Mouse (Mus musculus) ES-Bruce4 (cell line): ENCODE measurements around the gene Gm15737. TPM values are rescaled to one million over a fixed set of nuclear protein-coding genes. Genes with fewer than 3 reads are reported as not detected.

Experiments
- H3K27ac ChIP-seq: 2 replicates; pipeline ENCODE4 v1.5.1; 2012; ENCODE audit warnings: low read length, inconsistent platforms; ENCODE audit not compliant: insufficient read depth
- H3K27me3 ChIP-seq: 2 replicates; pipeline ENCODE4 v1.6.1; 2012; ENCODE audit warnings: mild to moderate bottlenecking, low read length, inconsistent platforms; ENCODE audit not compliant: control insufficient read depth, poor library complexity, insufficient read depth, severe bottlenecking
- H3K36me3 ChIP-seq: 2 replicates; pipeline ENCODE4 v1.6.1; 2012; ENCODE audit warnings: inconsistent platforms, mild to moderate bottlenecking, low read length, moderate library complexity; ENCODE audit not compliant: control insufficient read depth, poor library complexity, insufficient read depth, severe bottlenecking
- H3K4me1 ChIP-seq: one replicate; pipeline ENCODE4 v1.8.1; 2011; ENCODE audit warnings: low read length; ENCODE audit not compliant: control insufficient read depth, insufficient read depth
- H3K4me3 ChIP-seq: 2 replicates; pipeline ENCODE4 v1.5.1; 2011; ENCODE audit warnings: low read depth, mild to moderate bottlenecking, low read length
- H3K9ac ChIP-seq: 2 replicates; pipeline ENCODE4 v1.6.1; 2012; ENCODE audit warnings: low read depth, mild to moderate bottlenecking, inconsistent platforms; ENCODE audit not compliant: poor library complexity, severe bottlenecking
- H3K9me3 ChIP-seq: replicated peaks from 2 replicates; pipeline ENCODE4 v1.6.1; 2012; ENCODE audit warnings: mild to moderate bottlenecking, low read length, inconsistent platforms; ENCODE audit not compliant: control insufficient read depth, poor library complexity, insufficient read depth, severe bottlenecking
- CTCF ChIP-seq: IDR thresholded peaks from one replicate; pipeline ENCODE4 v1.8.1; 2011; ENCODE audit warnings: low read depth, low read length
- EP300 ChIP-seq: IDR thresholded peaks from 2 replicates; pipeline ENCODE4 v1.6.1; 2011; ENCODE audit warnings: low read depth, low read length; ENCODE audit not compliant: insufficient read depth
- POLR2A ChIP-seq: IDR thresholded peaks from one replicate; pipeline ENCODE4 v1.8.1; 2011; ENCODE audit warnings: low read length; ENCODE audit not compliant: insufficient read depth
- polyA plus RNA-seq: library from polyadenylated mRNA; stranded (reverse); fragments of >200 nt; gene quantifications from 2 replicates; pipeline ENCODE4 v1.2.4, GENCODE M21; 2011; ENCODE audit warnings: low read depth; ENCODE audit not compliant: missing spikeins, insufficient read depth, insufficient read length

The Gm15737 gene
- polyA plus RNA-seq, 1 experiment, result not detected

- no peaks in the 10 kb centered on the region for H3K9me3 ChIP-seq
- no peak overlapping the region for H3K9ac ChIP-seq
- TF ChIP-seq EP300 (no peak), POLR2A (no peak), CTCF (no peak)
- H3K36me3 ChIP-seq, result no peaks in the 10 kb centered on the region
- no peak overlapping the region for H3K4me3 ChIP-seq
- no peak overlapping the region for H3K27ac ChIP-seq
- no peaks in the 10 kb centered on the region for H3K27me3 ChIP-seq
- no peaks in the 10 kb centered on the region for H3K4me1 ChIP-seq
Observed at GRCm38 (mm10) chr6:92829148-92829547, 40.0 kb upstream of the Gm15737 start.

- H3K36me3 ChIP-seq, result no peaks in the 10 kb centered on the region
- no peak overlapping the region for H3K4me3 ChIP-seq
- H3K9me3 ChIP-seq, result no peaks in the 10 kb centered on the region
- no peak overlapping the region for H3K27ac ChIP-seq
- no peak for TF ChIP-seq POLR2A
- no peak for TF ChIP-seq CTCF
- TF ChIP-seq EP300, result no peak
- no peak overlapping the region for H3K9ac ChIP-seq
- no peaks in the 10 kb centered on the region for H3K27me3 ChIP-seq
- H3K4me1 ChIP-seq, result no peaks in the 10 kb centered on the region
Observed at GRCm38 (mm10) chr6:92831106-92831505, 38.1 kb upstream of the Gm15737 start.

GRCm38 (mm10) chr6:92842000-92842399, 27.2 kb upstream of the Gm15737 start:
- Histone ChIP-seq H3K4me3 (no peak overlapping the region), H3K9ac (no peak overlapping the region), H3K27me3 (no peaks in the 10 kb centered on the region), H3K36me3 (no peaks in the 10 kb centered on the region), H3K4me1 (peaks cover 5% of the 10 kb centered on the region), H3K27ac (peak overlapping the region; percentile 75), H3K9me3 (no peaks in the 10 kb centered on the region)
- TF ChIP-seq EP300 (no peak), CTCF (no peak), POLR2A (no peak)

- Histone ChIP-seq H3K4me3 (no peak overlapping the region), H3K4me1 (peaks cover 5% of the 10 kb centered on the region), H3K27ac (peak overlapping the region; percentile 51; the same call in 1 of the 2 replicates), H3K9me3 (no peaks in the 10 kb centered on the region), H3K36me3 (no peaks in the 10 kb centered on the region; the same call in 1 of the 2 replicates), H3K9ac (no peak overlapping the region), H3K27me3 (no peaks in the 10 kb centered on the region)
- no peak for TF ChIP-seq EP300
- no peak for TF ChIP-seq CTCF
- no peak for TF ChIP-seq POLR2A
Observed at GRCm38 (mm10) chr6:92843474-92843873, 25.7 kb upstream of the Gm15737 start.

- Histone ChIP-seq H3K27ac (no peak overlapping the region), H3K4me1 (peaks cover 3% of the 10 kb centered on the region), H3K4me3 (no peak overlapping the region), H3K9me3 (no peaks in the 10 kb centered on the region), H3K36me3 (no peaks in the 10 kb centered on the region; the same call in 1 of the 2 replicates), H3K27me3 (no peaks in the 10 kb centered on the region), H3K9ac (no peak overlapping the region)
- no peak for TF ChIP-seq POLR2A
- TF ChIP-seq EP300, result no peak
- TF ChIP-seq CTCF, result no peak
Observed at GRCm38 (mm10) chr6:92845898-92846297, 23.3 kb upstream of the Gm15737 start.

GRCm38 (mm10) chr6:92846614-92847013, 22.5 kb upstream of the Gm15737 start:
- TF ChIP-seq POLR2A, result no peak
- TF ChIP-seq CTCF, result no peak
- no peak for TF ChIP-seq EP300
- no peak overlapping the region for H3K4me3 ChIP-seq
- no peaks in the 10 kb centered on the region; the same call in 1 of the 2 replicates for H3K36me3 ChIP-seq
- H3K9ac ChIP-seq, result no peak overlapping the region
- no peaks in the 10 kb centered on the region for H3K9me3 ChIP-seq
- no peak overlapping the region for H3K27ac ChIP-seq
- no peaks in the 10 kb centered on the region for H3K27me3 ChIP-seq
- peaks cover 2% of the 10 kb centered on the region for H3K4me1 ChIP-seq
